19 mouse cellular contexts compared by ENCODE assay signal in genomic region chr1:40235597-40236249, GRCm38 (mm10). TPM values are rescaled to one million over a fixed set of nuclear protein-coding genes. Genes with fewer than 3 reads are reported as not detected.
DNase-seq lines count a peak whose midpoint lies in the region; ATAC-seq and TF ChIP-seq lines count a peak whose summit lies in the region.
"Had no signal": no experiment of that assay in that cellular context is flagged by ENCODE, and none has a peak within 500 bp of the region (broad histone marks: within the 10 kb centered on the region; RNA-seq: fewer than 3 reads in every experiment).

No protein-coding gene starts in this region.

- H3K27ac ChIP-seq in kidney, embryonic 16.5 days (ENCODE audit: low read length): peak overlapping the region; percentile 15; the same call in 1 of the 2 replicates
- no peak overlapping the region for H3K27ac ChIP-seq in kidney, adult 2 months (ENCODE audit: insufficient read depth, low read depth, low read length)
- peak overlapping the region; percentile 20 for H3K27ac ChIP-seq in lung, embryonic 14.5 days (ENCODE audit: low read depth)
- H3K27ac ChIP-seq: embryonic facial prominence, embryonic 12.5 days; forebrain, embryonic 10.5 days; heart, embryonic 10.5 days; limb, embryonic 10.5 days; liver, embryonic 13.5 days had no signal

- no peaks in the 10 kb centered on the region for H3K36me3 ChIP-seq in kidney, embryonic 16.5 days (ENCODE audit: insufficient read depth, low read length)
- no peaks in the 10 kb centered on the region for H3K36me3 ChIP-seq in kidney, adult 2 months (ENCODE audit: control insufficient read depth, insufficient read depth, low read length)
- H3K36me3 ChIP-seq in lung, embryonic 14.5 days (ENCODE audit: insufficient read depth): no peaks in the 10 kb centered on the region
- H3K36me3 ChIP-seq in myocyte (ENCODE audit: control insufficient read depth, insufficient read depth): no peaks in the 10 kb centered on the region
- H3K36me3 ChIP-seq: embryonic facial prominence, embryonic 12.5 days; forebrain, embryonic 10.5 days; heart, embryonic 10.5 days; limb, embryonic 10.5 days; liver, embryonic 13.5 days had no signal

- no peaks in the 10 kb centered on the region; the same call in 1 of the 2 replicates for H3K27me3 ChIP-seq in kidney, embryonic 16.5 days (ENCODE audit: insufficient read depth, low read length)
- H3K27me3 ChIP-seq in kidney, adult 2 months (replicated peaks; ENCODE audit: control insufficient read depth, insufficient read depth, low read length): no peaks in the 10 kb centered on the region
- H3K27me3 ChIP-seq in lung, embryonic 14.5 days (ENCODE audit: insufficient read depth, low read length): no peaks in the 10 kb centered on the region
- H3K27me3 ChIP-seq in myocyte (ENCODE audit: control insufficient read depth, insufficient read depth, insufficient read length): no peaks in the 10 kb centered on the region
- H3K27me3 ChIP-seq: embryonic facial prominence, embryonic 12.5 days; liver, embryonic 13.5 days had no signal

- no peak overlapping the region for H3K4me3 ChIP-seq in kidney, embryonic 16.5 days (ENCODE audit: low read length)
- H3K4me3 ChIP-seq in kidney, adult 2 months (ENCODE audit: insufficient read depth, low read depth, low read length): no peak overlapping the region
- no peak overlapping the region for H3K4me3 ChIP-seq in lung, embryonic 14.5 days (ENCODE audit: low read depth, low read length)
- H3K4me3 ChIP-seq in myocyte: no peak overlapping the region
- H3K4me3 ChIP-seq: embryonic facial prominence, embryonic 12.5 days; forebrain, embryonic 10.5 days; heart, embryonic 10.5 days; limb, embryonic 10.5 days; liver, embryonic 13.5 days had no signal

- ATAC-seq in kidney, embryonic 16.5 days (ENCODE audit: low FRiP score, low TSS enrichment): no peak
- ATAC-seq in lung, embryonic 14.5 days (ENCODE audit: insufficient read depth): no peak

- 73% methylated on average over 5 of the region's 5 CpGs for WGBS in kidney, embryonic 16.5 days
- 87% methylated on average over 5 of the region's 5 CpGs for WGBS in kidney, adult 2 months
- WGBS in lung, embryonic 14.5 days: 79% methylated on average over 5 of the region's 5 CpGs

- H3K9ac ChIP-seq in kidney, embryonic 16.5 days (replicated peaks; ENCODE audit: low read length): no peak overlapping the region
- H3K9ac ChIP-seq in lung, embryonic 14.5 days: no peak overlapping the region
- H3K9ac ChIP-seq: embryonic facial prominence, embryonic 12.5 days; liver, embryonic 13.5 days had no signal

- no peaks in the 10 kb centered on the region for H3K79me2 ChIP-seq in myocyte (ENCODE audit: control insufficient read depth, insufficient read depth)

- no peak overlapping the region for H3K4me2 ChIP-seq in kidney, embryonic 16.5 days (replicated peaks; ENCODE audit: low read depth, low read length)
- H3K4me2 ChIP-seq in lung, embryonic 14.5 days: no peak overlapping the region
- H3K4me2 ChIP-seq in myocyte (ENCODE audit: low read depth): peak overlapping the region; percentile 35
- H3K4me2 ChIP-seq: embryonic facial prominence, embryonic 12.5 days; liver, embryonic 13.5 days had no signal

- H3K9me3 ChIP-seq in kidney, embryonic 16.5 days (ENCODE audit: low read length): no peaks in the 10 kb centered on the region
- H3K9me3 ChIP-seq in lung, embryonic 14.5 days (ENCODE audit: low read depth, low read length): no peaks in the 10 kb centered on the region
- H3K9me3 ChIP-seq: embryonic facial prominence, embryonic 12.5 days; forebrain, embryonic 10.5 days; heart, embryonic 10.5 days; limb, embryonic 10.5 days; liver, embryonic 13.5 days had no signal

- H3K4me1 ChIP-seq in kidney, embryonic 16.5 days (ENCODE audit: insufficient read depth, low read length): peaks cover 32% of the 10 kb centered on the region
- no peaks in the 10 kb centered on the region for H3K4me1 ChIP-seq in kidney, adult 2 months (ENCODE audit: control insufficient read depth, insufficient read depth, low read length)
- H3K4me1 ChIP-seq in lung, embryonic 14.5 days (ENCODE audit: insufficient read depth): peaks cover 19% of the 10 kb centered on the region

- H3ac ChIP-seq in myocyte (ENCODE audit: control insufficient read depth, insufficient read length): no peak overlapping the region

- no peak for DNase-seq in kidney, adult 2 months
- DNase-seq in lung, embryonic 14.5 days: no peak
- DNase-seq in lung, postnatal 4 days: no peak
- DNase-seq in adipocyte (ENCODE audit: low spot score): peak; percentile 61
- no peak for DNase-seq in adrenal gland, postnatal 36 days
- DNase-seq: adrenal gland, postnatal 10 days; cerebellum, adult 2 months; gastrocnemius, postnatal 25 days; heart, postnatal 4 days; liver, embryonic 13.5 days; right cerebral cortex, postnatal 25 days; thymus, postnatal 4 days had no signal

- no peak for TF ChIP-seq POLR2A in kidney, adult 2 months (IDR thresholded peaks at IDR 0.05; ENCODE audit: low read depth, low read length)
- TF ChIP-seq POLR2A in myocyte (IDR thresholded peaks at IDR 0.05; ENCODE audit: insufficient read length, low read depth): no peak

- TF ChIP-seq CTCF in kidney, adult 2 months (conservative IDR thresholded peaks at IDR 0.05; ENCODE audit: insufficient read depth, insufficient read length, low read depth, low read length): no peak
- no peak for TF ChIP-seq CTCF in lung, embryonic 14.5 days (IDR thresholded peaks at IDR 0.05; ENCODE audit: low read depth)

TF ChIP-seq in myocyte, 11 proteins besides CTCF, POLR2A, EP300 and RAD21:
- no peak for TF ChIP-seq REST (IDR thresholded peaks at IDR 0.05; ENCODE audit: insufficient read depth, insufficient read length)
- no peak for TF ChIP-seq MYOG (IDR thresholded peaks at IDR 0.05; ENCODE audit: control insufficient read depth in 1 of 3, insufficient read depth in 1 of 3, insufficient read length in 2 of 3, low read depth in 2 of 3)
- TF ChIP-seq MAX (IDR thresholded peaks at IDR 0.05; ENCODE audit: low read depth): no peak
- no peak for TF ChIP-seq E2F4 (IDR thresholded peaks at IDR 0.05; ENCODE audit: insufficient read depth)
- TF ChIP-seq MYOD1 (IDR thresholded peaks at IDR 0.05; ENCODE audit: control insufficient read depth in 1 of 3, insufficient read length in 2 of 3, low read depth in 2 of 3): no peak
- TF ChIP-seq TCF3 (IDR thresholded peaks at IDR 0.05; ENCODE audit: insufficient read length, low read depth): no peak
- no peak for TF ChIP-seq SRF (IDR thresholded peaks at IDR 0.05; ENCODE audit: control insufficient read depth, insufficient read length, low read depth)
- no peak for TF ChIP-seq CEBPB (IDR thresholded peaks at IDR 0.05; ENCODE audit: insufficient read depth, poor library complexity, severe bottlenecking)
- TF ChIP-seq TCF12 (IDR thresholded peaks at IDR 0.05; ENCODE audit: insufficient read depth, poor library complexity, severe bottlenecking): no peak
- TF ChIP-seq POLR2AphosphoS2 (IDR thresholded peaks at IDR 0.05; ENCODE audit: insufficient read length, low read depth): no peak
- TF ChIP-seq USF1 (IDR thresholded peaks at IDR 0.05; ENCODE audit: low read depth): no peak

RNA-seq across cellular contexts. Expression of gene Il1r1, which starts 10.8 kb away (rescaled TPM):
- 5.1 and 5.3 TPM in 2 replicates for polyA plus RNA-seq in kidney, embryonic 16.5 days (2015; fragmentation: Nextera tagmentation; extraction: Ambion mirVana)
- polyA plus RNA-seq in kidney, adult 2 months (2012; rRNA removed): 3.3 and 3.4 TPM in 2 replicates
- polyA plus RNA-seq in lung, embryonic 14.5 days (2014; fragmentation: Nextera tagmentation; extraction: Ambion mirVana): 8.3 and 9.5 TPM in 2 replicates
- 7.6 TPM for polyA plus RNA-seq in myocyte (2012; fragmentation: generic; extraction: Trizol)
- total RNA-seq in adrenal gland, postnatal 36 days (2021): 1 to 10 TPM; 4.5 TPM
- total RNA-seq: CH12.LX had no signal
